Mouse (Mus musculus) ES-E14 (cell line): ENCODE data around the gene Rdh13. TPM values are rescaled to one million over a fixed set of nuclear protein-coding genes. Genes with fewer than 3 reads are reported as not detected.
A peak's percentile ranks its signal among the peaks of the same experiment; 100 is the strongest.

ENCODE experiments used
- DNase-seq: peaks from one replicate; pipeline ENCODE4 v3.0.0-alpha.2; 2013; ENCODE audit warnings: low read depth, low spot score
- H3K27ac ChIP-seq: 2 replicates; pipeline ENCODE4 v1.5.1; 2012; ENCODE audit warnings: low read depth, mild to moderate bottlenecking, low read length, moderate library complexity, mixed read lengths; ENCODE audit not compliant: poor library complexity, insufficient read depth, severe bottlenecking
- H3K36me3 ChIP-seq: 2 replicates; pipeline ENCODE4 v1.6.1; 2012; ENCODE audit warnings: mild to moderate bottlenecking, low read length, moderate library complexity, mixed read lengths; ENCODE audit not compliant: control insufficient read depth, poor library complexity, insufficient read depth, severe bottlenecking
- H3K4me1 ChIP-seq, 2 experiments: fragments of 150-350 bp in 1 of 2; sonication (generic) in 1 of 2; 2 replicates each; pipeline ENCODE4 v1.6.1; 2012; ENCODE audit warnings: low read length in 2 of 2, mild to moderate bottlenecking in 1 of 2, mixed read lengths in 1 of 2; ENCODE audit not compliant: control insufficient read depth in 2 of 2, insufficient read depth in 2 of 2, poor library complexity in 1 of 2
- H3K4me3 ChIP-seq, 2 experiments: fragments of 150-350 bp in 1 of 2; sonication (generic) in 1 of 2; 2 replicates each; pipeline ENCODE4 v1.5.1; 2012; ENCODE audit warnings: low read length in 2 of 2, low read depth in 1 of 2, mild to moderate bottlenecking in 1 of 2, mixed read lengths in 1 of 2; ENCODE audit not compliant: insufficient read depth in 1 of 2, poor library complexity in 1 of 2, severe bottlenecking in 1 of 2
- H3K9ac ChIP-seq: 2 replicates; pipeline ENCODE4 v1.6.1; 2012; ENCODE audit warnings: low read depth, mild to moderate bottlenecking, low read length, mixed read lengths; ENCODE audit not compliant: poor library complexity, insufficient read depth, severe bottlenecking
- H3K9me3 ChIP-seq: fragments of 150-350 bp; sonication (generic); 2 replicates; pipeline ENCODE4 v1.6.1; 2012; ENCODE audit warnings: low read depth, mild to moderate bottlenecking, low read length; ENCODE audit not compliant: control insufficient read depth, insufficient read depth
- CHD2 ChIP-seq: IDR thresholded peaks from 2 replicates; pipeline ENCODE4 v1.6.1; 2014; ENCODE audit warnings: mild to moderate bottlenecking, low read depth, low read length, inconsistent platforms
- HCFC1 ChIP-seq: IDR thresholded peaks from 2 replicates; pipeline ENCODE4 v1.6.1; 2012; ENCODE audit warnings: low read length, inconsistent platforms, borderline replicate concordance; ENCODE audit not compliant: insufficient read depth
- MAFK ChIP-seq: IDR thresholded peaks from 2 replicates; pipeline ENCODE4 v1.6.1; 2014; ENCODE audit warnings: mild to moderate bottlenecking, low read depth, low read length, inconsistent platforms; ENCODE audit not compliant: insufficient read depth
- ZC3H11A ChIP-seq: IDR thresholded peaks from 2 replicates; pipeline ENCODE4 v1.6.1; 2012; ENCODE audit warnings: low read depth, mild to moderate bottlenecking, inconsistent platforms, low read length, borderline replicate concordance
- ZNF384 ChIP-seq: IDR thresholded peaks from 2 replicates; pipeline ENCODE4 v1.6.1; 2012; ENCODE audit warnings: low read depth, low read length, inconsistent platforms
- in situ Hi-C, 2 experiments: fragments of 600-800 bp; cut with MboI; formaldehyde crosslinking; loops; one replicate each; pipeline ENCODE4 v1.15.1; 2025; ENCODE audit warnings: low sequenced_read_pairs in 2 of 2, inconsistent platforms in 1 of 2; ENCODE audit not compliant: unreplicated experiment in 2 of 2
- total RNA-seq: library from RNA; depleted of rRNA; stranded (reverse); fragments of 300-350 nt; gene quantifications from 2 replicates; pipeline ENCODE4 v1.2.3, GENCODE M21; 2012

Gene Rdh13
- total RNA-seq, 1 experiment, result 25.3 TPM

DNA sequence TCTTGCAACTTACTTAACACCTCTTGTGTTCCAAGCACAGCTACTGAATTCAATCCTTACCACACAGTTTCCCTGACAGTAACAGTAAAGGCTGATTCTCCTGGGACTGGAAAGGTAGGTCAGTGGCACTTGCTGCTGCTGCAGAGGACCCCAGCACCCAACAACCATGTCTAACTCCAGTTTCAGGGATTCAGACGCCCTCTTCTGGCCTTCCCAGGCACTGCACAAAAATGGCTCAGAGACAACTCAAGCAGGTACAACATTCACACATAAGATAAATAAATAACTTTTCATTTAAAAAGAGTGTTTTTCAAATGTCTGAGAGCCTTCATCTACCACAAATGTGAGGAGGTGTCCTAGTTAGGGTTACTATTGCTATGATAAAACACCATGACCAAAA is 1.7 kb upstream of the Rdh13 start:
- in situ Hi-C loops, result loop anchor here in 1 of 2 experiments (25.0 kb wide), 1 partner anchor 310 kb away; the partner anchor contains the start of gene Leng8
- no peaks in the 10 kb centered on the region for H3K9me3 ChIP-seq
- no peak for DNase-seq
- TF ChIP-seq HCFC1 (no peak), MAFK (no peak), CHD2 (no peak), ZNF384 (no peak), ZC3H11A (peak; percentile 9; the same call in 1 of the 2 replicates)
- H3K4me3 ChIP-seq, result no peak overlapping the region
- peaks cover 1 to 7% of the 10 kb centered on the region in 2 experiments; a peak in 2 of 4 replicates for H3K4me1 ChIP-seq
- H3K27ac ChIP-seq, result no peak overlapping the region
- no peak overlapping the region for H3K9ac ChIP-seq
- peaks cover 15% of the 10 kb centered on the region; the same call in 1 of the 2 replicates for H3K36me3 ChIP-seq

GRCm38 (mm10) chr7:4440549-4440948 is 4.9 kb downstream of the Rdh13 start:
- peaks cover 0 to 11% of the 10 kb centered on the region in 2 experiments; a peak in 2 of 4 replicates for H3K4me1 ChIP-seq
- TF ChIP-seq ZC3H11A (no peak), MAFK (no peak), HCFC1 (no peak), CHD2 (no peak), ZNF384 (no peak)
- no peak overlapping the region for H3K4me3 ChIP-seq
- no peaks in the 10 kb centered on the region for H3K9me3 ChIP-seq
- DNase-seq, result no peak
- H3K36me3 ChIP-seq, result peaks cover 38% of the 10 kb centered on the region
- no peak overlapping the region for H3K9ac ChIP-seq
- in situ Hi-C loops, result loop anchor here in 1 of 2 experiments (25.0 kb wide), 1 partner anchor 303 kb away; the partner anchor contains the start of gene Leng8
- peak overlapping the region; percentile 3; the same call in 1 of the 2 replicates for H3K27ac ChIP-seq

GRCm38 (mm10) chr7:4437721-4438120 is 7.7 kb downstream of the Rdh13 start:
- no peak for DNase-seq
- peaks cover 0 to 6% of the 10 kb centered on the region in 2 experiments; a peak in 1 of 4 replicates for H3K4me1 ChIP-seq
- no peak overlapping the region; the same call in 1 of the 2 replicates for H3K27ac ChIP-seq
- H3K9me3 ChIP-seq, result no peaks in the 10 kb centered on the region
- peaks cover 41% of the 10 kb centered on the region for H3K36me3 ChIP-seq
- TF ChIP-seq CHD2 (no peak), HCFC1 (no peak), ZC3H11A (no peak), ZNF384 (no peak), MAFK (no peak)
- no peak overlapping the region for H3K4me3 ChIP-seq
- in situ Hi-C loops, result loop anchor here in 1 of 2 experiments (25.0 kb wide), 1 partner anchor 300 kb away; the partner anchor contains the start of gene Leng8
- H3K9ac ChIP-seq, result no peak overlapping the region

GRCm38 (mm10) chr7:4432026-4432425 is 13.4 kb downstream of the Rdh13 start:
- peaks cover 49% of the 10 kb centered on the region for H3K36me3 ChIP-seq

More at GRCm38 (mm10) chr7:4432026-4432425, 13.4 kb downstream of the Rdh13 start:
- in situ Hi-C loops, result loop anchor here in 1 of 2 experiments (25.0 kb wide), 1 partner anchor 295 kb away; the partner anchor contains the start of gene Leng8
- no peak for TF ChIP-seq HCFC1
- no peak for TF ChIP-seq MAFK
- no peak for TF ChIP-seq ZC3H11A
- TF ChIP-seq ZNF384, result no peak
- no peak for TF ChIP-seq CHD2
- DNase-seq, result no peak
- Histone ChIP-seq H3K9ac (no peak overlapping the region), H3K4me1 (no peaks in the 10 kb centered on the region), H3K27ac (no peak overlapping the region), H3K4me3 (no peak overlapping the region), H3K9me3 (no peaks in the 10 kb centered on the region)
